Mouse (Mus musculus) T-helper 2 cell (primary cell): ENCODE results near the gene C1qtnf6.

Source experiments
- in situ Hi-C: fragments of 300-600 bp; cut with MboI, MseI; formaldehyde crosslinking; loops from one replicate; pipeline ENCODE4 v1.15.1; 2025; ENCODE audit warnings: high pct_unique_total_duplicates

Gene C1qtnf6

GRCm38 (mm10) chr15:78480991-78481390 lies 50.2 kb downstream of the C1qtnf6 start:
- in situ Hi-C loops, result no loop called here

GRCm38 (mm10) chr15:78480111-78480510 lies 51.1 kb downstream of the C1qtnf6 start:
- in situ Hi-C loops, result no loop called here

GRCm38 (mm10) chr15:78479470-78479869 lies 51.7 kb downstream of the C1qtnf6 start:
- in situ Hi-C loops, result no loop called here

- in situ Hi-C loops, result no loop called here
Observed at GRCm38 (mm10) chr15:78478073-78478472, 53.1 kb downstream of the C1qtnf6 start.

GRCm38 (mm10) chr15:78476878-78477277 lies 54.3 kb downstream of the C1qtnf6 start:
- in situ Hi-C loops, result no loop called here

GRCm38 (mm10) chr15:78475604-78476031 lies 55.6 kb downstream of the C1qtnf6 start:
- in situ Hi-C loops, result no loop called here

- in situ Hi-C loops, result no loop called here
Observed at GRCm38 (mm10) chr15:78473442-78473841, 57.8 kb downstream of the C1qtnf6 start.
